Mouse (Mus musculus) brain, embryonic 14.5 days (tissue): ENCODE data around the gene Rarres2.

Experiments used
- CTCF ChIP-seq: fragments of 200-500 bp; IDR thresholded peaks from 2 replicates; pipeline ENCODE4 v1.5.1; 2012; ENCODE audit warnings: inconsistent platforms, mild to moderate bottlenecking, moderate library complexity, borderline replicate concordance; ENCODE audit not compliant: insufficient read depth, insufficient read length; ENCODE audit errors: extremely low read depth
- POLR2A ChIP-seq: fragments of 200-500 bp; IDR thresholded peaks from 2 replicates; pipeline ENCODE4 v1.6.1; 2012; ENCODE audit warnings: mild to moderate bottlenecking, inconsistent platforms, borderline replicate concordance; ENCODE audit not compliant: poor library complexity, insufficient read depth, insufficient read length, severe bottlenecking; ENCODE audit errors: extremely low read depth

GRCm38 (mm10) chr6:48614756-48615155, 42.2 kb upstream of the Rarres2 start:
- TF ChIP-seq CTCF (no peak), POLR2A (no peak)
